Mouse (Mus musculus): ENCODE measurements around the gene Vash2. TPM values are rescaled to one million over a fixed set of nuclear protein-coding genes. Genes with fewer than 3 reads are reported as not detected.

Vash2 gene
- total and polyA plus RNA-seq, 2 experiments from 2014 or later: 23.5 to 39.5 TPM

- Histone ChIP-seq H3K4me2 (ENCODE audit: low read depth, low read length) (no peak overlapping the region), H3K4me3 (ENCODE audit: low read depth, low read length) (no peak overlapping the region), H3K9ac (replicated peaks; ENCODE audit: low read depth, low read length) (no peak overlapping the region), H3K27me3 (ENCODE audit: control insufficient read depth, insufficient read depth, low read length) (no peaks in the 10 kb centered on the region), H3K4me1 (ENCODE audit: control insufficient read depth, insufficient read depth) (no peaks in the 10 kb centered on the region), H3K36me3 (replicated peaks; ENCODE audit: control insufficient read depth, insufficient read depth, low read length) (no peaks in the 10 kb centered on the region), H3K27ac (ENCODE audit: low read depth) (no peak overlapping the region), H3K9me3 (replicated peaks; ENCODE audit: control insufficient read depth, low read length) (no peaks in the 10 kb centered on the region)
- DNase-seq (ENCODE audit: low spot score): no peak
- 68% methylated on average over 8 of the region's 8 CpGs for WGBS
- TF ChIP-seq EP300 (IDR thresholded peaks at IDR 0.05; ENCODE audit: low read depth): no peak
- no peak for TF ChIP-seq CTCF (IDR thresholded peaks at IDR 0.05; ENCODE audit: low read depth)
- ATAC-seq (ENCODE audit: insufficient read depth, low read depth): no peak
These were observed 59.2 kb downstream of the Vash2 start for GRCm38 (mm10) chr1:190919725-190920469.

- Histone ChIP-seq H3K4me3 (ENCODE audit: low read depth, low read length) (no peak overlapping the region), H3K27me3 (ENCODE audit: control insufficient read depth, insufficient read depth, low read length) (no peaks in the 10 kb centered on the region), H3K36me3 (replicated peaks; ENCODE audit: control insufficient read depth, insufficient read depth, low read length) (no peaks in the 10 kb centered on the region), H3K4me1 (ENCODE audit: control insufficient read depth, insufficient read depth) (no peaks in the 10 kb centered on the region), H3K9me3 (replicated peaks; ENCODE audit: control insufficient read depth, low read length) (no peaks in the 10 kb centered on the region), H3K27ac (ENCODE audit: low read depth) (no peak overlapping the region), H3K4me2 (ENCODE audit: low read depth, low read length) (no peak overlapping the region), H3K9ac (replicated peaks; ENCODE audit: low read depth, low read length) (no peak overlapping the region)
- no peak for ATAC-seq (ENCODE audit: insufficient read depth, low read depth)
- 36% methylated on average over 7 of the region's 7 CpGs for WGBS
- no peak for TF ChIP-seq EP300 (IDR thresholded peaks at IDR 0.05; ENCODE audit: low read depth)
- no peak for TF ChIP-seq CTCF (IDR thresholded peaks at IDR 0.05; ENCODE audit: low read depth)
- no peak for DNase-seq (ENCODE audit: low spot score)
These were observed 60.2 kb downstream of the Vash2 start for GRCm38 (mm10) chr1:190918938-190919337.

- Histone ChIP-seq H3K4me3 (ENCODE audit: low read depth, low read length) (no peak overlapping the region), H3K27ac (ENCODE audit: low read depth) (no peak overlapping the region), H3K9ac (replicated peaks; ENCODE audit: low read depth, low read length) (no peak overlapping the region), H3K36me3 (replicated peaks; ENCODE audit: control insufficient read depth, insufficient read depth, low read length) (no peaks in the 10 kb centered on the region), H3K27me3 (ENCODE audit: control insufficient read depth, insufficient read depth, low read length) (no peaks in the 10 kb centered on the region), H3K9me3 (replicated peaks; ENCODE audit: control insufficient read depth, low read length) (no peaks in the 10 kb centered on the region), H3K4me1 (ENCODE audit: control insufficient read depth, insufficient read depth) (peaks cover 13% of the 10 kb centered on the region), H3K4me2 (ENCODE audit: low read depth, low read length) (no peak overlapping the region)
- ATAC-seq (ENCODE audit: insufficient read depth, low read depth): no peak
- 41% methylated on average over 1 of the region's 1 CpGs for WGBS
- DNase-seq (ENCODE audit: low spot score): no peak
- no peak for TF ChIP-seq EP300 (IDR thresholded peaks at IDR 0.05; ENCODE audit: low read depth)
- peak; percentile 9; the same call in 1 of the 2 replicates for TF ChIP-seq CTCF (IDR thresholded peaks at IDR 0.05; ENCODE audit: low read depth)
These were observed 66.5 kb downstream of the Vash2 start for GRCm38 (mm10) chr1:190912623-190913022.

GRCm38 (mm10) chr1:190911415-190912123 lies 67.5 kb downstream of the Vash2 start, which contains the start of gene Rps6kc1:
TSS of gene Rps6kc1 (minus strand) at chr1:190911770.
- H3K9me3 ChIP-seq (replicated peaks; ENCODE audit: control insufficient read depth, low read length): no peaks in the 10 kb centered on the region
- H3K27me3 ChIP-seq (ENCODE audit: control insufficient read depth, insufficient read depth, low read length): no peaks in the 10 kb centered on the region
- peak within 1 kb of the TSS; percentile 84 for H3K4me2 ChIP-seq (ENCODE audit: low read depth, low read length)
- peak within 1 kb of the TSS; percentile 67 for H3K4me3 ChIP-seq (ENCODE audit: low read depth, low read length)
- peak within 1 kb of the TSS; percentile 66 for H3K9ac ChIP-seq (replicated peaks; ENCODE audit: low read depth, low read length)
- under 1% methylated on average over 47 of the region's 47 CpGs for WGBS
- DNase-seq (ENCODE audit: low spot score) (peak; percentile 60), ATAC-seq (ENCODE audit: insufficient read depth, low read depth) (peak; percentile 91)
- no peaks in the 10 kb centered on the region for H3K36me3 ChIP-seq (replicated peaks; ENCODE audit: control insufficient read depth, insufficient read depth, low read length)
- TF ChIP-seq EP300 (IDR thresholded peaks at IDR 0.05; ENCODE audit: low read depth) (no peak), CTCF (IDR thresholded peaks at IDR 0.05; ENCODE audit: low read depth) (no peak)
- H3K27ac ChIP-seq (ENCODE audit: low read depth): peak within 1 kb of the TSS; percentile 28
- H3K4me1 ChIP-seq (ENCODE audit: control insufficient read depth, insufficient read depth): peaks cover 13% of the 10 kb centered on the region

- ATAC-seq (ENCODE audit: insufficient read depth, low read depth) (no peak), DNase-seq (ENCODE audit: low spot score) (no peak)
- 72% methylated on average over 6 of the region's 6 CpGs for WGBS
- no peaks in the 10 kb centered on the region for H3K27me3 ChIP-seq (ENCODE audit: control insufficient read depth, insufficient read depth, low read length)
- TF ChIP-seq CTCF (IDR thresholded peaks at IDR 0.05; ENCODE audit: low read depth) (no peak), EP300 (IDR thresholded peaks at IDR 0.05; ENCODE audit: low read depth) (no peak)
- H3K27ac ChIP-seq (ENCODE audit: low read depth): no peak overlapping the region
- H3K4me1 ChIP-seq (ENCODE audit: control insufficient read depth, insufficient read depth): peaks cover 13% of the 10 kb centered on the region
- H3K4me3 ChIP-seq (ENCODE audit: low read depth, low read length): peak overlapping the region; percentile 67
- H3K9ac ChIP-seq (replicated peaks; ENCODE audit: low read depth, low read length): peak overlapping the region; percentile 66
- H3K4me2 ChIP-seq (ENCODE audit: low read depth, low read length): peak overlapping the region; percentile 84
- H3K36me3 ChIP-seq (replicated peaks; ENCODE audit: control insufficient read depth, insufficient read depth, low read length): no peaks in the 10 kb centered on the region
- no peaks in the 10 kb centered on the region for H3K9me3 ChIP-seq (replicated peaks; ENCODE audit: control insufficient read depth, low read length)
These were observed 68.3 kb downstream of the Vash2 start for GRCm38 (mm10) chr1:190910836-190911235.
